Mouse (Mus musculus) spleen, postnatal 14 days (tissue): ENCODE results near the gene Sst.
"Not testable (repeated sequence)": the region's sequence is repeated elsewhere in the genome, so short reads cannot be mapped to it uniquely, and the experiment has no call there.

Source experiments
- DNase-seq, 2 experiments: peaks; one replicate each; pipeline ENCODE4 v3.0.0; 2021 to 2022; ENCODE audit warnings: low spot score in 2 of 2

Sst gene

DNA sequence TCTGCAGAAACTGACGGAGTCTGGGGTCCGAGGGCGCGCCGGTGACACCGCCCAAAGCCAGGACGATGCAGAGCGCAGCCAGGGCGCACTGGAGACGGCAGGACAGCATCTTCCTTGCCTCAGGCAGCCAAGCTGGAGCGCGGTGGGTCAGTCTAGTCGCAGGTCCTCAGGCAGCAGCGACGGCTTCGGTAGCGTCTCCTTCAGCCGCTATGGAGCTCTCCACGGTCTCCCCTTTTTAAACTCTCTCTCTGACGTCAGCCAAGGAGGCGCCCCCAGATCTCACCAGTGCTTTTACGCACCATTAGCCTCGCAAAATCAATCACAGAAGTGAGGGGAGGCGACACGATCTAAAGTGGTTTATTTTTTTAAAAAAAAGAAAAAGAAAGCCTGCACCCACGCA, at the start of gene Sst:
Sst (minus strand) TSS at position 323 of the 400 bp plus-strand sequence.
- DNase-seq = no peak

DNA sequence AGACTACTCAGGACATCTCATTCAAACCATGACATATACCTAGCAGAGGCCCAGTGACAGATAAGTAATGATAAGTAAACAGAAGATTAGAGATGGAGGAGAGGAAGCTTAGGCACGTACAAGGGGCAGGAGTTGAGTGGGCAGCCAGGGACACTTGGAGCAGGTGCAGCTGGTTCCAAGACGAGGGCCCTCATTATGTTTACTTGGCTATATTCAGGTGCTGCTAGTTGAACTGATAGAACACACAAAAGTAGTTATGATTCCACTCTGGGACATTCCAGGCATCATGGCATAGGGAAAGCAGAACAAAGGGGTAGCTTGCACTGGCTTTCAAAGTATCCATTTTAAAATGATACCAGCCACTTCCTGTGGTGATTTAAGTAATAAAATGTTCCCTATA, 43.6 kb upstream of the Sst start:
- DNase-seq = no peak

DNA sequence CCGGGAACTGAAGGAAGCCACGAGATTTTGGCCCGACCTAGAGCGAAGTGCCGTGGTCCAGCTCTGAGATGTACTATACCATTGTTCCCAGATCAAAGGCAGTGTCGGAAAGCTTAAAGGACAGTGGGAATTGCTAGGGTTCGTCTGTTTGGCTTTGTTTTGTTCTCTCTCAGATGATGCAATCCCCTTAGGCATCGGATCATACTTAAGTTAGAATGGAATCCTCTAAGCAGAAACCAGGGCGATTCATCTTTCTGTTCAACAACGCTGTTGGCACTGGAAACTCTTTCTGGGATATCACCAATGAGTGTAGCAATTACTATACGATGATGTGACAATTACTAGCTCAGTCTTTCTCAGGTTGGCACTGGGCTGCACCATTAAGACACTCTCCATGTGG, 41.5 kb upstream of the Sst start, which contains the start of gene Rtp2:
Rtp2 (minus strand) TSS at position 101 of the 400 bp plus-strand sequence.
- no peak for DNase-seq

DNA sequence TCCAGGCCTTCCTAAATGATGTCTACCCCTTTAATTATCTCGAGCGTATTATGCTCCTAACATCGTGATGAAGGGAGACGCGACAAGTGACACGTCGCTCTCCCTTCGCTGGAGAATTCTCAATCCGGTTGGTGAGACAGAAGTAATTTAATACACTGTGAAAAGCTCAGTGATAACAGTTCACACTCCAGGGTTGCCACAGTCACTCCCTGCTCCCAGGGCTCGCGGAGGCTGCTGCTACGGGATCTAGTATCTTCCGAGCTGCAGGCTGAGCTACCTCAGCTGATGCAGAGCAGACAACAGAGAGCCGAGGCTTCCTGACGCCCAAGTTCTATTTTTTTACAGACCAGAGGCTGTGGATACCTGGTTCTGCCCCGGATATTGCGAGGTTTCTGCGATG, 40.5 kb upstream of the Sst start:
- no peak for DNase-seq

DNA sequence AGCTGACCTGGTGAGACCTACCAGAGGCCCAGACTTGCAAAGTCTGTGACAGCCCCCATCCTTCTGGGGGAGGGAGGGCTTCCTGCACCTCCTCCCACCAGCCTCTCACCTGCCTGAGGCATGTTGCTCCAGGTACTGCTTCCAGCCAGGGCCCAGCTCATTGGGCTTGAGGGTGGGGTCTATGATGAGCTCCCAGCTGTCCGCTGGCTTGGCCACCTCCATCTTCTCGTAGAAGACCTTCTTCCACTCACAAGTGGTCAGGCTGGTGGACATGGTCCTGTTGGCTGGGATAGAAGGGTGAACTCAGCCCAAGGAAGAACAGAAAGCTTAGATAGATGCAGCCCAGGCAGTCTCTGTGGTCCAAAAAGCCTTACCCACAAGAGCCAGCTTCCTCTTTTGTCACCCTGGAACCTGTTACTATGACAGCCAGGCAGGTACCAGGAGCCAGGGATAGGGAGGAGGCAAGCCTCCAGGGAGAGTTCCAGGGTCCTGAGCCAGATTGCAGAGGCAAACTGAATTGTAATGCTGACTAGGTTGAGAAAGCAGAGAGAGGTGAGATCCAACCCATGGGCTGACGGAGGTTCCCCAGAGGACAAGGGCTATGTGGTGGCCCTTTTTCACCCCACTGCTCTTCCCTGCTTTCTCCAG, 39.8 kb upstream of the Sst start:
- DNase-seq = no peak

DNA sequence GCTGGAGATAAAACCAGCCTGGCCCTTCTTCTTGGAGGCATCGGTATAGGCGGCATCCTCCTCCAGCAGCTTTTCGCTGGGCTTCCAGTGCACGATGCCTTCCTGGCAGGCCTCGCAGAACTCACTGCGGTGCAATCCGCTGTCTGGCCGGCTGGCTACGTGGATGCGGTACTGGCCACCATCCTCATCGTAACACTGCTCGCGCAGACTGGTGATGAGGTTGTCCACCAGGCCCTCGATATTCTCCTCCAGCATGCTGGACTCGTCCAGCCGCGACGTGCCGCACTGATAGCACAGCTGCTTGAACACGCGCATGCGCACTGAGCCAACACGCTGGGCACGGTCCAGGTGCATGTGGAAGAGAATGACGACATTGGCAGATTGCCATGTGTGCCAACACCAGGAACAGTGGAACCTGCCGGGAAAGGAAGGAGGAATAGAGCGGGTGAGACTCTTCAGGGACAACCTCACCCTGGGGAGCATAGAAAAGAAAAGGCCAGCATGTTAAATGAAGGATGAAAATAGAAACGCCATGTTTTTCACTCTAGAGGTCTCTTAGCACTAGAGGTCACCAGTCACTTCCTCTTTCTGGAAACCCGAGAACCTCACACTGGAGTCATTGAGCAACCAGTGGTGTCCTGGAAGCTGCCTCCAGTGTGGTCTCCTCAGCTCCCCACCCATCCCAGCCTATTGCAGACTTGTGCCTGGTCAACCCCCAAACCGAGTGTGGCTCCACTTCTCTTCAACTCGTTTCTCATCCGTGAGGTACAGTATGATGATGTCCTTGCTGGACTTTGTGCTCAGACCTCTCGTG, 36.8 kb upstream of the Sst start:
- DNase-seq = no peak

DNA sequence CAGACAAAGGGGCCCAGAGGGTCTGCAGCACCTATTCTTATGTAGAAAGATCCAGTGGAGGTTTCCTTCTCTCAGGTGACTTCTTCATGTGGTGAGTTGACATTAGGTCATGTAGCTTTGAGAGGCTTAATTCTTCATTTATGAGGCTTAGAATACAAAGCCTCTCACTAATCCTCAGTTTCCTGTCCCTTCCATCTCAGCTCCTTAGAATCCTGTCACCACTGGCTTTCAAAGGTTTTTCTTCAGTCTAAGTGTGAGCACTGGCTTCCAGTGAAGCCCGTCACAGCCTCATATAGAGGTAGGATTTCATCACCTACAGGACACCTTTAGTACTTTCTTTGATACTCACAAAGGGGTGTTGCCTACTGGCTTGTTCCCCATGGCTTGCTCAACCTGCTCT, 32.1 kb upstream of the Sst start:
- DNase-seq = no peak

DNA sequence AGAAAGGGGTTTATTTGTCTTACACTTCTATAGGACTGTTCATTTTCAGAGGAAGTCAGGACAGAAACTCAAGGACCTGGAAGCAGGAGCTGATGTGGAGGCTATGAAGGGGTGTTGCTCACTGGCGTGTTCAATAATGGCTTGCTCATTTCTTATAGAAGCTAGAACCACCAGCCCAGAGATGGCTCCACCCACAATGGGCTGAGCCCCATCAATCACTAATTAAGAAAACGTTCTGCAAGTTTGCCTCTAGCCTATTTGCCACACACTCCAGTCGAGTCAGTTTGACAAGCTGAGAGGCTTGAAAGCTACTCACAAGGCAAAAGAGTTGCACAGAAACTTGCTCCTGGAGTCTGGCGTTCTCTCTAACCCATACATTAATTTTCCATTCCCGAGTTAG, 30.9 kb upstream of the Sst start:
- DNase-seq = no peak

DNA sequence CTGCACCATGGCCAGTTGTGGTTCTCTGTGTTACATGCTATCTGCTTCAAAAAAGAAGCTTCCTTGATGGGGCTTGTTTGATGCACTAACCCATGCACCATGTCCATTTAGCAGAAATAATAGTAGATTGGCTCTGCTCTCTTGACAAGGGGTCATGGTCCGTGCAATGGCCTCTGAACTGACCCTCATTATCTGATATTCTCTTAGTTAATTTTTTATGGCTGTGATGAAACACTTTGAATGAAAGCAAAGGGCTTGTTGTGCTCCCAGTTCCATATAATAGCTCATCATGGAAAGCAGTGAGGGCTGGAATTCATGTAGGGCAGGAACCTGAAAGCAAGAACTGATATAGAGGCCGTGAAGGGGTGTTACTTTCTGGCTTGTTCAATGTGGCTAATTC, 28.7 kb upstream of the Sst start:
- no peak for DNase-seq

DNA sequence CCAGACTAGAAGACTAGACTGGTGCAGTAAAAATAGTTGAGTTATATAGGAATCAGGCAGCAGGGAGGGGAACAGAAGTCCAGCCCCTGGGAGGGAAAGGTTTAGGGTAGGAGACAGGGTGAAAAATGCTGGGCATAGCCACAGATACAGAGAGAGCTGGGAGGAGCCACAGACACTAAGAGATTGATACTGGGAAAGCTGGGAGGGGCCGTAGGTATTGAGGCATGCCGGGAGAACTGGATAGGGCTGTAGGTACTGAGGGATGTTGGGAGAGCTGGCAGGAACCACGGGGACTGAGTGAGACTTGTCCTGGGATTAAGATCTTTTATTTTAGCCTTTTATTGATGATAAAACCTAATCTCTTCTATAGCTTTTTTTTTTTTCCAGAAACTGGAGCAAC, 22.6 kb upstream of the Sst start:
- no peak for DNase-seq

DNA sequence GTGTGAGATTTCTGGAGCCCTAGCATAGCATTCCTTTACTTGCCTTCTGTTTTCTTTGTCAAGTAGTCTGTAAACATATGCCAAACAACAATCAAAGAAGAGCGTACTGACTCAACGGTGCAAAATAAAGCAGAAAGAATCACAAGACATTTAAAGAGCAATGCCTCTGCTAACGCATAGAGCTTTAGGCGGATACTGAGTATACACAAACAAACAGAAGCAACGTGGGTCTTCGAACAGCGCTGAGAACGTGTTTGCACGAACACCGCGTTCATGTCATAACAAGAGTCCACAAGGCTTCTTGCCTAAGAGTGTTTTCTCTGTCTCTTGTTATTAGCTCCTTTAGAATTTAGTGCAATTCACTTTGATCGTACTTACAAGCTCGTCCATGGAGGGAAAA, 22.0 kb upstream of the Sst start:
- DNase-seq = no peak

DNA sequence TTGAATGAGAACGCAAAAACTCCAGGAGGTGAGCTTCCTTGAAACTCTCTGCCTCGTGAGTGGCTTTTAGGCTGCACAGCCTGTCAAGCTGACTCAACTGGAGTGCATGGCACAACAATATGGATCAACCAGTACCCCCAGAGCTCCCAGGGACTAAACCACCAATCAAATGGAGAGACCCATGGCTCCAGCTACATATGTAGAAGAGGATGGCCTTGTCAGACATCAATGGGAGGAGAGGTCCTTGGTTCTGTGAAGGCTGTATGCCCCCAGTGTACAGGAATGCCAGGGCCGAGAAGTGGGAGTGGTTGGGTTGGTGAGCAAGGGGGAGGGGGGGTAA, 18.2 kb upstream of the Sst start:
- not testable (repeated sequence) for DNase-seq

DNA sequence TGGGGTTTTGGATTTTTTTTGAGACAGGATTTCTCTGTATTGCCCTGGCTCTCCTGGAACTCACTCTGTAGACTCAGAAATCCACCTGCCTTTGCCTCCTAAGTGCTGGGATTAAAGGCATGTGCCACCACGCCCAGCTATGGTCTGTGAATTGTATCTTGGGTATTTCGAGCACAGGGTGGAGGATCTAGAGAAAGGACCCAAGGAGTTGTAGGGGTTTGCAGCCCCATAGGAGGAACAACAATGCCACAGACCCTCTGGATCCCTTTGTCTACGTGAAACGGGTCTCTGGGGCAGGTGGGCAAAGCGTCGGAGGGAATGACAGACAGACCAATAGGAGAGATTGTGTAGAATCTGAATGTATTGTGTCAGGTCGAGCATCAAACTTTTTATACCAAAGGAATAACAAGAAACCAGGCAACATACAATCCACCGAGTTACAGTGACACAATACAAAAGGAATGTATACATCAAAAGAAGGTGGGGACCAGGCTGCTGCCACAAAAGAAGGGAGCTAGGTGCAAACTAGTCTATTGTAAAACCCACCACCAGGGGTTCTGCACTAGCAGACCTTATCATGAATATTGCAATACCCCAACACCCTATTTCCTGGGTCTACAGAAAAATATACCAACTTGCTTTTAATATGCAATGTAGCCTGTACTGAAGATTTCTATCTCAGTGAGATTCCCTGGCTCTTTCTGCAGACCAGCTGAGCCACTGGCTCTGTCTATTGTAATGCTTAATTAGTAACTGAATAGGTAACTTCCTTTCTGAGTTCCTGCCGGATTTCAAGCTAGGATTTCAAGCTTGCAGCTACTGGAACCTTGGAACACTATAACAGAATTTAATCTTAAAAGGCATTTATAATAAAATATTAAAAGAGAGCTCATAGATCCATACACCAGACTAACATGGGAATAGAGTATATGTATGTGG, 17.6 kb upstream of the Sst start:
- DNase-seq = not testable (repeated sequence)

DNA sequence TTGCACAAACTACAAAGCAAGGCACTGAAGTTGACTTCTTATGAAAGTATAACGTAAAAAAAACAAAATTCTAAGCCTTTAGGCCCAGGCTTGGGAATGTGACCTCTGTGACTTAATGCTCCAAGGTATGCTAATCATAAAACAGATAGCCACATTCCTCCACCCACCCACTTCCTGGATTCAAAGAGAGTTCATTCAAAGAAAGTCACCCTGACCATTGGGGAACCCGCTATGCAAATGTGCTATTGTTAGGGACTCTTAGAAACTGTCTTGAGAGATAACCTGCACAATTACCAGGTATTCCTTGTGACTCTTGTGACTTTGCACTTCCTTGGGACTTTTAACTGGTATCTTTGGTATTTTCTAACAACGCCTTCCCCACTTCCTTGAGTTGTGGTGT, 15.8 kb upstream of the Sst start:
- not testable (repeated sequence) for DNase-seq

DNA sequence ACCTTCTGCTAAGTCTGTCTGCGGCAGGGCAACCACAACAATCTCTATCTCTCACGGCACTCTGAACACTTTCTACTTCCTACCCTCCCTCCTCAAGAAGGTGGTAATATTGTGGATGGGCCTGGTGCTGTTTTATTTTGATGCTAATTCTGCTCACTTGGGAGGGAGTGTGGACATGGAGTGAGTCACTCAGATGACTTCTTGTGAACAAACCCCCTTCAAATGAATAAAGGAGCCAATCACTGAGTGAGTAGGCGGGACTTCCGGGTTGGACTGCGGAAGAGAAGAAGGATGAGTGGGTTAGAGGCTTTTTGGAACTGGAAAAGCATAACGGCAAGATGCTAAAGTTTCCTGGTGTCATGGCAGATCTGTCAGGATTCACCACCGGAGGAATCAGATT, 10.7 kb upstream of the Sst start:
- no peak for DNase-seq

DNA sequence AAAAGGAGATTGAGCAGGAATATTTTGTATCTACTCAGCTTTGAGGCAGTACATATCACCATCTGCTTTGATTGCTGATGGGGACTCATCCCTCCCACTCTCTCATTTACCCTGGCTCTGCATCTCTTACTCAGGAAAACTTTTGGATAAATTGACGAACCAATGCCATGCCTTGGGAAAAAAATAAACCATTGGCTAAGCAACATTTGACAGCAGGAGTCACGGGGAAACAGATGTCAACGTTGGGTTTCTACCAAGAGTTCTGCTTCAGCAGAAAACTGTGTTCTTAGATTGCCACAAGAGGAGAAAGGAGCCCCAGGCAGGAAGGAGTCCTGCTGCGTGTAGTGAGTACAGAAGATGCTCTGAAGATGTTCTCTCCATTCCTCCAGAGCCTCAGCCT, 9.3 kb upstream of the Sst start:
- DNase-seq = no peak

DNA sequence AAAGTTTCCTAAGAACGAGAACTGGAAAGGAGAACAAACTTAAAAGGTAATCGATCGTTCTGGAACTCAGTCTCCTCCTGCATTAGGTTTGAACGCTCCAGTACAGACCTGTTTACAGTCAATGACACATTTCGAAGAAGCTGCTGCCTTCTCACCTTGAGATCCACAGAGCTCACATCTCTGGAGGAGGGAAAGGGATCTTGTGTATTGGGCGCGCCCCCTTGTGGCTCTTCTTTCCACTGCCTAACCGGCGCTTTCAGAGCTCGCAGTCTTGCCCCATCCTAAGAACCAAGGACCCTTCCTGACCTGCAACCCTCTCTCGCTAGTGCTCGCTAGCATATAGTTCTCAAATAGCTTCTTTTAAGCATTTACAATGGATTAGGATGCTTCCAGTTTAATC, 8.1 kb upstream of the Sst start:
- peak; percentile 16 to 52 for DNase-seq

DNA sequence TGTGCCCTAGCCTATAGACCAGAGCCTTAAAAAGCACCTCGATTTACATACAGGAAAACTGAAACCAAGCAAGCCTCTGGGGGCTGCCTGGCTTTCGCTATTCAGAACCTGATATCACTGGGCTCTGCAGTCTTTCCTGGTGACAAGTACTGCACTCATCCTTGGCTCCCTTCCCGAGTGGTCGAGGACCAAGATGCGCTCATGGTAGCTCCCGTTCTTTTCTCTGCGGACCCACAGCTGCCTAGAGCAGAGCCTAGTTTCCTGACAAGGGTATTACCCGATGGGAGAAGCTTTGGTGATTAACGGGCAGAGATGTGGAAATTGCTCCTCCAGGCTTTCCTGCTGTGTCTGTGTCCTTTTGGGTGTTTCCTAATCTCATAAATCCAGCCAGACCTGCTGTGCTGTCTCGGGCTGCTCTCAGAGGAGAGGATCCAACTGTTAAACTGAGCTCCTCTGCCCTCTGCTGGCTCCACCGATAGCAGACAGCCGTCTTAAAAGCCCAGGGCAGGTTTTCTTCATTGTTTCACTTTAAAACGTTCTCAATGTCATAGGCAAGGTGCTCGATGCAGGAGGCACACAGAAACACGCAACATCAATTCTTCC, 7.3 kb upstream of the Sst start:
- DNase-seq = peak in 1 of 2 experiments; percentile 31

DNA sequence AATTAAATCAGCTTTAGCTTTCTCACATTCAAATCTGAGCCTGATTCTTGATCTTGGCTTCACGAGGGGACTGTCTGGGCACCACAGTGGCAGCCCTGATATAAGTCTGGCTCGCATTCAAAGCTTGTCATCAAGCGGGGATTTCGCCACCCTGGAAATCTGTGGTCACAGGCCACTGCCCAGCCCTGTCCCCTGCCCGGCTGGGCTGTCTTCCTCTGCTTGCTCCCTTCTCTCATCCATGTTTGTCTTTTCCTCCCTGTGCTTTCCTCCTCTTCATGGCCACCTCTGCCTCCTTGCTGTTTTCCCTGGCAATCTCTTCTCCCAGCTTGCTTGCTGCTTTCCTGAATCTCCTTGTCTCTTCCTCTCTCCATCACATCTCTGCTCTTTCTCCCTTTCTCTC, 6.7 kb upstream of the Sst start:
- DNase-seq = no peak

DNA sequence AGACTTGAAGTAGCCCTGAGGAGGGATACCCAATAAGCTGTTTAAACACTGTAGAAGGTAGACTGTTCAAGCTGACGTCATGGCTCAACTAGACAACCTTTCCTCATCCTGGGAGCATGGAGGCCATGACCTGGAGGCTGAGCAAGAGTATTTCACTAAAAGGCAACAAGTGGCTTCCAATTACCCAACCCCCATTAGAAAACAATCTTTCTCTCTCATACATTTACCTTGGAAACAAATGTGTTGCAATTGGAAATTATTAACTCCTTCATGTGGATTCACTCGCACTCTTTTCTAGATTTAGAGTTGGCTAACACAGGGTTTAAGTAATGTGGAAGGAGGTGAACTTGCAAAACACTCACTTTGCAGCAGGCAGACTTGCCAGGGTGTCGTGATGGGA, 4.4 kb upstream of the Sst start:
- no peak for DNase-seq

DNA sequence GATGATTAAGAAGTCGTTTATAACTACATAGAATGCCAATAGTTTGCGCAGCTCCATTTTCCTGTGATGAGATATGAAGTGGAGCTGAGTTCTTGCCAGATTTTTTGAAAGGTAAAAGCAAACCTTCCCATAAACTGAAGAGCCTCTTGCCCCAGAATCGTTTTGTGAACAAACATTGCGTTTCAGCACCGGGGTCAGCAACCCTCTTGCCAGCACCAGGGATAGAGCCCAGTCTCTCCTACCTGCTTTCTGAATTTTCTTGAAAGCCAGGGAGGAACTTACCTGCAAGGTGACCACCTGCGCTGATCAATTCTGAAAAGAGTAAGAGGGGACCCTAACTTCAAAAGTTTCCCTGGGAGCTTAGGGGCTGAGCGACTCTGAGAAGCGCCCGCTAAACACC, 607 bp downstream of the Sst start:
- DNase-seq = no peak
